Mouse (Mus musculus): Measurements from ENCODE around the gene Tgfbr3. TPM values are rescaled to one million over a fixed set of nuclear protein-coding genes. Genes with fewer than 3 reads are reported as not detected.

Gene Tgfbr3
- total RNA-seq, 2 experiments from 2014 or later = 42.6 to 52.0 TPM

GRCm38 (mm10) chr5:107122622-107123021, 166.8 kb downstream of the Tgfbr3 start:
- DNase-seq = peak in 1 of 2 experiments; percentile 47
- intact Hi-C loops (cut with DNase I) = loop anchor here (10.0 kb wide), 2 partner anchors 128 to 268 kb away; no protein-coding TSS in a partner anchor

GRCm38 (mm10) chr5:107121086-107121485, 168.3 kb downstream of the Tgfbr3 start:
- intact Hi-C loops (cut with DNase I) = loop anchor here (10.0 kb wide), 2 partner anchors 126 to 266 kb away; no protein-coding TSS in a partner anchor
- DNase-seq = peak in 1 of 2 experiments; percentile 40

- peak in 1 of 2 experiments; percentile 44 for DNase-seq
- intact Hi-C loops (cut with DNase I) = loop anchor here (10.0 kb wide), 2 partner anchors 126 to 266 kb away; no protein-coding TSS in a partner anchor
Observed at GRCm38 (mm10) chr5:107120624-107121023, 168.8 kb downstream of the Tgfbr3 start.

- intact Hi-C loops (cut with DNase I) = loop anchor here (10.0 kb wide), 2 partner anchors 125 to 265 kb away; no protein-coding TSS in a partner anchor
- DNase-seq = no peak
Observed at GRCm38 (mm10) chr5:107119896-107120295, 169.5 kb downstream of the Tgfbr3 start.

- intact Hi-C loops (cut with DNase I) = no loop called here
- DNase-seq = peak; percentile 77 to 83
Observed at GRCm38 (mm10) chr5:107116821-107117220, 172.6 kb downstream of the Tgfbr3 start.

- no peak for DNase-seq
- intact Hi-C loops (cut with DNase I) = no loop called here
Observed at GRCm38 (mm10) chr5:107112656-107113275, 176.7 kb downstream of the Tgfbr3 start.

- intact Hi-C loops (cut with DNase I) = no loop called here
- no peak for DNase-seq
Observed at GRCm38 (mm10) chr5:107111802-107112201, 177.6 kb downstream of the Tgfbr3 start.

- intact Hi-C loops (cut with DNase I) = no loop called here
- DNase-seq = peak in 1 of 2 experiments; percentile 38
Observed at GRCm38 (mm10) chr5:107110880-107111520, 178.4 kb downstream of the Tgfbr3 start.

- intact Hi-C loops (cut with DNase I) = no loop called here
- no peak for DNase-seq
Observed at GRCm38 (mm10) chr5:107110089-107110879, 179.1 kb downstream of the Tgfbr3 start.

GRCm38 (mm10) chr5:107109416-107109815, 180.0 kb downstream of the Tgfbr3 start:
- DNase-seq = no peak
- intact Hi-C loops (cut with DNase I) = no loop called here

GRCm38 (mm10) chr5:107106793-107107192, 182.6 kb downstream of the Tgfbr3 start:
- intact Hi-C loops (cut with DNase I) = no loop called here
- no peak for DNase-seq

- no peak for DNase-seq
- intact Hi-C loops (cut with DNase I) = no loop called here
Observed at GRCm38 (mm10) chr5:107106139-107106538, 183.3 kb downstream of the Tgfbr3 start.

- intact Hi-C loops (cut with DNase I) = no loop called here
Observed at GRCm38 (mm10) chr5:107103591-107103990, 185.8 kb downstream of the Tgfbr3 start.

GRCm38 (mm10) chr5:107102916-107103315, 186.5 kb downstream of the Tgfbr3 start:
- intact Hi-C loops (cut with DNase I) = no loop called here
- no peak for DNase-seq

More at GRCm38 (mm10) chr5:107103591-107103990, 185.8 kb downstream of the Tgfbr3 start:
- no peak for DNase-seq

GRCm38 (mm10) chr5:107101684-107102083, 187.7 kb downstream of the Tgfbr3 start:
- intact Hi-C loops (cut with DNase I) = no loop called here
- no peak for DNase-seq

- DNase-seq = no peak
- intact Hi-C loops (cut with DNase I) = no loop called here
Observed at GRCm38 (mm10) chr5:107101135-107101534, 188.3 kb downstream of the Tgfbr3 start.

- no peak for DNase-seq
- intact Hi-C loops (cut with DNase I) = no loop called here
Observed at GRCm38 (mm10) chr5:107099634-107100033, 189.8 kb downstream of the Tgfbr3 start.

GRCm38 (mm10) chr5:107099076-107099475, 190.4 kb downstream of the Tgfbr3 start:
- intact Hi-C loops (cut with DNase I) = no loop called here
- no peak for DNase-seq

GRCm38 (mm10) chr5:107098007-107098406, 191.4 kb downstream of the Tgfbr3 start:
- intact Hi-C loops (cut with DNase I) = no loop called here
- DNase-seq = no peak

GRCm38 (mm10) chr5:107097314-107097713, 192.1 kb downstream of the Tgfbr3 start:
- intact Hi-C loops (cut with DNase I) = no loop called here
- DNase-seq = no peak

GRCm38 (mm10) chr5:107094233-107094632, 195.2 kb downstream of the Tgfbr3 start:
- intact Hi-C loops (cut with DNase I) = no loop called here

More at GRCm38 (mm10) chr5:107094233-107094632, 195.2 kb downstream of the Tgfbr3 start:
- no peak for DNase-seq
